Mouse (Mus musculus) CH12.LX (cell line): ENCODE results near the gene Zbtb4. TPM values are rescaled to one million over a fixed set of nuclear protein-coding genes. Genes with fewer than 3 reads are reported as not detected.

Source experiments
- DNase-seq: peaks from one replicate; pipeline ENCODE4 v3.0.0-alpha.2; 2013; ENCODE audit errors: extremely low read depth
- H3K27ac ChIP-seq: 2 replicates; pipeline ENCODE4 v1.5.1; 2012; ENCODE audit warnings: low read depth, mild to moderate bottlenecking, control low read depth, moderate library complexity; ENCODE audit not compliant: insufficient read depth
- H3K27me3 ChIP-seq: replicated peaks from 2 replicates; pipeline ENCODE3; 2012; ENCODE audit warnings: inconsistent platforms
- H3K36me3 ChIP-seq, 2 experiments: replicated peaks in 1 of 2; 2 replicates each; pipeline versions ENCODE3 to v1.6.1; 2012; ENCODE audit warnings: inconsistent platforms in 1 of 2, low read length in 1 of 2, mild to moderate bottlenecking in 1 of 2, mixed read lengths in 1 of 2, moderate library complexity in 1 of 2; ENCODE audit not compliant: control insufficient read depth in 1 of 2, insufficient read depth in 1 of 2
- H3K4me1 ChIP-seq, 2 experiments: 2 replicates each; pipeline ENCODE4 v1.6.1; 2012; ENCODE audit warnings: inconsistent platforms in 1 of 2, moderate library complexity in 1 of 2; ENCODE audit not compliant: insufficient read depth in 2 of 2, control insufficient read depth in 1 of 2
- H3K4me2 ChIP-seq: 2 replicates; pipeline ENCODE4 v1.6.1; 2012; ENCODE audit warnings: low read depth, mild to moderate bottlenecking, control low read depth; ENCODE audit not compliant: poor library complexity, insufficient read depth, severe bottlenecking
- H3K4me3 ChIP-seq, 3 experiments: fragments of 150-350 bp in 1 of 3; sonication (generic) in 1 of 3; replicated peaks in 1 of 3; 2 replicates each; pipeline versions ENCODE3 to v1.5.1; 2011 to 2012; ENCODE audit warnings: low read depth in 2 of 3, low read length in 2 of 3, mild to moderate bottlenecking in 2 of 3, moderate library complexity in 2 of 3, control low read depth in 1 of 3, improper control_type of control experiment in 1 of 3, inconsistent platforms in 1 of 3, mixed read lengths in 1 of 3; ENCODE audit not compliant: poor library complexity in 1 of 3
- H3K79me2 ChIP-seq: replicated peaks from 2 replicates; pipeline ENCODE4 v1.6.1; 2012; ENCODE audit warnings: mild to moderate bottlenecking, moderate library complexity; ENCODE audit not compliant: control insufficient read depth, poor library complexity, insufficient read depth, severe bottlenecking; ENCODE audit errors: extremely low read depth
- H3K9ac ChIP-seq: 2 replicates; pipeline ENCODE4 v1.6.1; 2012; ENCODE audit warnings: low read depth, mild to moderate bottlenecking, control low read depth, moderate library complexity; ENCODE audit not compliant: insufficient read depth
- H3K9me3 ChIP-seq: replicated peaks from 2 replicates; pipeline ENCODE3; 2012; ENCODE audit warnings: low read length, inconsistent platforms, mixed read lengths
- ELF1 ChIP-seq: IDR thresholded peaks from 2 replicates; pipeline ENCODE4 v1.6.1; 2014; ENCODE audit warnings: low read depth, mild to moderate bottlenecking, inconsistent platforms, low read length, improper control_type of control experiment
- EP300 ChIP-seq: IDR thresholded peaks from 2 replicates; pipeline ENCODE4 v1.6.1; 2011; ENCODE audit warnings: low read length, improper control_type of control experiment
- HCFC1 ChIP-seq: IDR thresholded peaks from 2 replicates; pipeline ENCODE4 v1.6.1; 2012; ENCODE audit warnings: low read depth, mild to moderate bottlenecking, inconsistent platforms, low read length, improper control_type of control experiment
- JUN ChIP-seq: IDR thresholded peaks from 2 replicates; pipeline ENCODE4 v1.6.1; 2011; ENCODE audit warnings: low read depth, mild to moderate bottlenecking, low read length, improper control_type of control experiment, moderate library complexity; ENCODE audit not compliant: insufficient read depth
- MAFK ChIP-seq: IDR thresholded peaks from 2 replicates; pipeline ENCODE4 v1.6.1; 2011; ENCODE audit warnings: low read length, improper control_type of control experiment; ENCODE audit not compliant: insufficient replicate concordance
- MAX ChIP-seq: IDR thresholded peaks from 2 replicates; pipeline ENCODE4 v1.6.1; 2011; ENCODE audit warnings: low read length, improper control_type of control experiment
- MEF2A ChIP-seq: IDR thresholded peaks from 2 replicates; pipeline ENCODE4 v1.6.1; 2014; ENCODE audit warnings: low read depth, mild to moderate bottlenecking, inconsistent platforms, low read length, improper control_type of control experiment, borderline replicate concordance
- NELFE ChIP-seq: IDR thresholded peaks from 2 replicates; pipeline ENCODE4 v1.6.1; 2011; ENCODE audit warnings: low read depth, low read length, improper control_type of control experiment
- NRF1 ChIP-seq: IDR thresholded peaks from 2 replicates; pipeline ENCODE4 v1.6.1; 2014; ENCODE audit warnings: low read depth, mild to moderate bottlenecking, inconsistent platforms, low read length, improper control_type of control experiment, moderate library complexity
- RCOR1 ChIP-seq: conservative IDR thresholded peaks from 2 replicates; pipeline ENCODE4 v1.6.1; 2012; ENCODE audit warnings: low read depth, mild to moderate bottlenecking, inconsistent platforms, low read length, improper control_type of control experiment
- SMC3 ChIP-seq: IDR thresholded peaks from 2 replicates; pipeline ENCODE4 v1.6.1; 2011; ENCODE audit warnings: low read depth, low read length, improper control_type of control experiment
- TCF12 ChIP-seq: IDR thresholded peaks from 2 replicates; pipeline ENCODE4 v1.6.1; 2014; ENCODE audit warnings: low read depth, mild to moderate bottlenecking, inconsistent platforms, low read length, improper control_type of control experiment
- UBTF ChIP-seq: IDR thresholded peaks from 2 replicates; pipeline ENCODE4 v1.6.1; 2012; ENCODE audit warnings: low read depth, mild to moderate bottlenecking, inconsistent platforms, low read length, improper control_type of control experiment, moderate library complexity
- ZC3H11A ChIP-seq: IDR thresholded peaks from 2 replicates; pipeline ENCODE4 v1.6.1; 2012; ENCODE audit warnings: low read depth, mild to moderate bottlenecking, inconsistent platforms, low read length, improper control_type of control experiment
- ZKSCAN1 ChIP-seq: IDR thresholded peaks from 2 replicates; pipeline ENCODE4 v1.6.1; 2012; ENCODE audit warnings: low read depth, inconsistent platforms, low read length, improper control_type of control experiment, borderline replicate concordance
- ZMIZ1 ChIP-seq: IDR thresholded peaks from 2 replicates; pipeline ENCODE4 v1.6.1; 2012; ENCODE audit warnings: low read depth, mild to moderate bottlenecking, inconsistent platforms, low read length, improper control_type of control experiment
- dilution Hi-C: fragments of 300-500 bp; cut with MboI; formaldehyde crosslinking; loops from 2 replicates; pipeline ENCODE4 v1.14.3; 2020; ENCODE audit warnings: low sequenced_read_pairs; ENCODE audit not compliant: extremely low pct_unique_long_range_greater_than_20kb, extremely low pct_ligation_motif_present
- in situ Hi-C: fragments of 300-500 bp; cut with MboI; formaldehyde crosslinking; loops from 3 replicates; pipeline ENCODE4 v1.14.3; 2019; ENCODE audit warnings: low sequenced_read_pairs, low pct_ligation_motif_present, low pct_unique_long_range_greater_than_20kb, mixed read lengths
- polyA plus RNA-seq: library from polyadenylated mRNA; unstranded; fragments of >175 nt; gene quantifications from 2 replicates; pipeline ENCODE4 v1.2.1, GENCODE M21; 2012; ENCODE audit warnings: low read depth; ENCODE audit not compliant: insufficient read length
- total RNA-seq, 2 experiments: library from RNA; depleted of rRNA; stranded (reverse); fragments of 300-350 nt in 1 of 2; fragments of >200 nt in 1 of 2; gene quantifications; 2 replicates each; pipeline ENCODE4 v1.2.3; 2012 to 2014

The Zbtb4 gene
- total and polyA plus RNA-seq, 3 experiments = 0.75 to 3.4 (median 2.3) TPM

DNA sequence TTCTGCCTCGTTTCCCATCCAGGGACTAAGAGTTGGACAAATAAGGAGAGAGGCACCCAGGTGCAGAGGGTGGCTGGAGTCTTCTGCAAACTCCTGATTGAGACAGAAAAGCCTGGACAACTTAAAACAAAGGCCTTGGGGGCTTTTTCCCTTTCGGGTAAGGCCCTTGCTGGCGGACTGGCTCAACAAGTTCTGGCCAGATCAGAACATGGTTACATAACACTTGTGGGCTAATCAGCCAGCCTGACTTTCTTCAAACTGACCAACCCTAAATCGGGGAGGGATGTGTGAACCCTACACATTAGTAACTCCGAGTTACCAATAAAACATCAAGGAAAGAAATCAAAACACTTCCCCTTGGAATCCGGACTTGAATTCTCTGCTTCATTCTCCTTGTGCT, 44.9 kb upstream of the Zbtb4 start:
- TF ChIP-seq TCF12 = no peak
- no peak for TF ChIP-seq RCOR1
- no peak for TF ChIP-seq ZC3H11A
- TF ChIP-seq MEF2A = no peak
- TF ChIP-seq ZMIZ1 = no peak
- TF ChIP-seq MAFK = no peak
- Histone ChIP-seq H3K79me2 (no peaks in the 10 kb centered on the region), H3K27me3 (peaks cover 2% of the 10 kb centered on the region), H3K36me3 (no peaks in the 10 kb centered on the region), H3K4me1 (no peaks in the 10 kb centered on the region; a peak in 1 of 4 replicates), H3K4me2 (no peak overlapping the region), H3K27ac (no peak overlapping the region), H3K4me3 (no peak overlapping the region), H3K9me3 (no peaks in the 10 kb centered on the region), H3K9ac (no peak overlapping the region)
- in situ Hi-C loops = no loop called here
- dilution Hi-C loops = no loop called here
- no peak for DNase-seq

DNA sequence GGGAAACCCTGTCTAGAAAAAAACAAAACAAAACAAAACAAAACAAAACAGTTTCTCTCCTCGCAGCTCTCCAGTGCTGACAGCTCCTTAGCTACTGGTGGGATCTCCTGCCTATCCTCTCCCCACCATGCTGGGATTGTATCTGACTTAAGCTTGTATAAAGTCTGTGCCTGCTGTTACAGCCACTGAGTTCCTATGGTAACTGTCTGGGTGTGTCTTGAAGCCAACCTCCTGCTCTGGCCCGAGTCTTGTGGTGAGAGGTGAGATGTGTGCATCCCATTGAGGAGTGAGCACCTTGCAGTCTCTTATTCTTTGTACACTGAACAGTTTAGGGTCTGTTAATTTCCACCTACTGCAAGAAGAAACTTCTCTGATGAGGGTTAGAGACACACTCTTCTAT, 42.6 kb upstream of the Zbtb4 start:
- H3K4me2 ChIP-seq = no peak overlapping the region
- no peaks in the 10 kb centered on the region; a peak in 1 of 4 replicates for H3K4me1 ChIP-seq
- H3K79me2 ChIP-seq = no peaks in the 10 kb centered on the region
- no peak overlapping the region for H3K9ac ChIP-seq
- no peaks in the 10 kb centered on the region for H3K36me3 ChIP-seq
- dilution Hi-C loops = no loop called here
- no peak for DNase-seq
- no peak overlapping the region for H3K4me3 ChIP-seq
- TF ChIP-seq ZKSCAN1 (no peak), MAX (no peak), ZMIZ1 (no peak), UBTF (no peak), NRF1 (no peak), MAFK (no peak), HCFC1 (no peak), ELF1 (no peak), NELFE (no peak), RCOR1 (no peak), EP300 (no peak), ZC3H11A (no peak), SMC3 (no peak), JUN (no peak)
- no peaks in the 10 kb centered on the region for H3K27me3 ChIP-seq
- H3K27ac ChIP-seq = no peak overlapping the region
- no peaks in the 10 kb centered on the region for H3K9me3 ChIP-seq
- in situ Hi-C loops = no loop called here
